Mouse (Mus musculus) CH12.LX (cell line): ENCODE results near the gene Ogfod3. TPM values are rescaled to one million over a fixed set of nuclear protein-coding genes. Genes with fewer than 3 reads are reported as not detected.
A peak's percentile ranks its signal among the peaks of the same experiment; 100 is the strongest.

Source experiments
- DNase-seq: peaks from one replicate; pipeline ENCODE4 v3.0.0-alpha.2; 2013; ENCODE audit errors: extremely low read depth
- H3K27ac ChIP-seq: 2 replicates; pipeline ENCODE4 v1.5.1; 2012; ENCODE audit warnings: low read depth, mild to moderate bottlenecking, control low read depth, moderate library complexity; ENCODE audit not compliant: insufficient read depth
- H3K27me3 ChIP-seq: replicated peaks from 2 replicates; pipeline ENCODE3; 2012; ENCODE audit warnings: inconsistent platforms
- H3K36me3 ChIP-seq, 2 experiments: replicated peaks in 1 of 2; 2 replicates each; pipeline versions ENCODE3 to v1.6.1; 2012; ENCODE audit warnings: inconsistent platforms in 1 of 2, low read length in 1 of 2, mild to moderate bottlenecking in 1 of 2, mixed read lengths in 1 of 2, moderate library complexity in 1 of 2; ENCODE audit not compliant: control insufficient read depth in 1 of 2, insufficient read depth in 1 of 2
- H3K4me1 ChIP-seq, 2 experiments: 2 replicates each; pipeline ENCODE4 v1.6.1; 2012; ENCODE audit warnings: inconsistent platforms in 1 of 2, moderate library complexity in 1 of 2; ENCODE audit not compliant: insufficient read depth in 2 of 2, control insufficient read depth in 1 of 2
- H3K4me2 ChIP-seq: 2 replicates; pipeline ENCODE4 v1.6.1; 2012; ENCODE audit warnings: low read depth, mild to moderate bottlenecking, control low read depth; ENCODE audit not compliant: poor library complexity, insufficient read depth, severe bottlenecking
- H3K4me3 ChIP-seq, 3 experiments: fragments of 150-350 bp in 1 of 3; sonication (generic) in 1 of 3; replicated peaks in 1 of 3; 2 replicates each; pipeline versions ENCODE3 to v1.5.1; 2011 to 2012; ENCODE audit warnings: low read depth in 2 of 3, low read length in 2 of 3, mild to moderate bottlenecking in 2 of 3, moderate library complexity in 2 of 3, control low read depth in 1 of 3, improper control_type of control experiment in 1 of 3, inconsistent platforms in 1 of 3, mixed read lengths in 1 of 3; ENCODE audit not compliant: poor library complexity in 1 of 3
- H3K79me2 ChIP-seq: replicated peaks from 2 replicates; pipeline ENCODE4 v1.6.1; 2012; ENCODE audit warnings: mild to moderate bottlenecking, moderate library complexity; ENCODE audit not compliant: control insufficient read depth, poor library complexity, insufficient read depth, severe bottlenecking; ENCODE audit errors: extremely low read depth
- H3K9ac ChIP-seq: 2 replicates; pipeline ENCODE4 v1.6.1; 2012; ENCODE audit warnings: low read depth, mild to moderate bottlenecking, control low read depth, moderate library complexity; ENCODE audit not compliant: insufficient read depth
- H3K9me3 ChIP-seq: replicated peaks from 2 replicates; pipeline ENCODE3; 2012; ENCODE audit warnings: low read length, inconsistent platforms, mixed read lengths
- BHLHE40 ChIP-seq: IDR thresholded peaks from 2 replicates; pipeline ENCODE4 v1.6.1; 2011; ENCODE audit warnings: mild to moderate bottlenecking, low read depth, low read length, improper control_type of control experiment
- CTCF ChIP-seq, 2 experiments: IDR thresholded peaks in 1 of 2; conservative IDR thresholded peaks in 1 of 2; 2 replicates each; pipeline ENCODE4 v1.5.1; 2011 to 2012; ENCODE audit warnings: low read depth in 2 of 2, low read length in 2 of 2, improper control_type of control experiment in 1 of 2, inconsistent platforms in 1 of 2, mild to moderate bottlenecking in 1 of 2, moderate library complexity in 1 of 2
- E2F4 ChIP-seq: IDR thresholded peaks from 2 replicates; pipeline ENCODE4 v1.6.1; 2011; ENCODE audit warnings: low read depth, low read length, improper control_type of control experiment; ENCODE audit not compliant: insufficient replicate concordance
- ELF1 ChIP-seq: IDR thresholded peaks from 2 replicates; pipeline ENCODE4 v1.6.1; 2014; ENCODE audit warnings: low read depth, mild to moderate bottlenecking, inconsistent platforms, low read length, improper control_type of control experiment
- EP300 ChIP-seq: IDR thresholded peaks from 2 replicates; pipeline ENCODE4 v1.6.1; 2011; ENCODE audit warnings: low read length, improper control_type of control experiment
- ETS1 ChIP-seq: conservative IDR thresholded peaks from 2 replicates; pipeline ENCODE4 v1.6.1; 2012; ENCODE audit warnings: low read depth, mild to moderate bottlenecking, inconsistent platforms, low read length, improper control_type of control experiment, moderate library complexity
- HCFC1 ChIP-seq: IDR thresholded peaks from 2 replicates; pipeline ENCODE4 v1.6.1; 2012; ENCODE audit warnings: low read depth, mild to moderate bottlenecking, inconsistent platforms, low read length, improper control_type of control experiment
- JUN ChIP-seq: IDR thresholded peaks from 2 replicates; pipeline ENCODE4 v1.6.1; 2011; ENCODE audit warnings: low read depth, mild to moderate bottlenecking, low read length, improper control_type of control experiment, moderate library complexity; ENCODE audit not compliant: insufficient read depth
- JUND ChIP-seq: conservative IDR thresholded peaks from 2 replicates; pipeline ENCODE4 v1.6.1; 2011; ENCODE audit warnings: low read depth, low read length, improper control_type of control experiment
- KAT2A ChIP-seq: IDR thresholded peaks from 2 replicates; pipeline ENCODE4 v1.6.1; 2012; ENCODE audit warnings: low read length, improper control_type of control experiment, inconsistent platforms; ENCODE audit not compliant: insufficient replicate concordance
- MAX ChIP-seq: IDR thresholded peaks from 2 replicates; pipeline ENCODE4 v1.6.1; 2011; ENCODE audit warnings: low read length, improper control_type of control experiment
- MAZ ChIP-seq: IDR thresholded peaks from 2 replicates; pipeline ENCODE4 v1.6.1; 2012; ENCODE audit warnings: low read depth, mild to moderate bottlenecking, inconsistent platforms, low read length, improper control_type of control experiment, moderate library complexity
- MEF2A ChIP-seq: IDR thresholded peaks from 2 replicates; pipeline ENCODE4 v1.6.1; 2014; ENCODE audit warnings: low read depth, mild to moderate bottlenecking, inconsistent platforms, low read length, improper control_type of control experiment, borderline replicate concordance
- MXI1 ChIP-seq: IDR thresholded peaks from 2 replicates; pipeline ENCODE4 v1.6.1; 2011; ENCODE audit warnings: mild to moderate bottlenecking, low read depth, low read length, improper control_type of control experiment
- MYC ChIP-seq: IDR thresholded peaks from 2 replicates; pipeline ENCODE4 v1.6.1; 2011; ENCODE audit warnings: low read depth, mild to moderate bottlenecking, improper control_type of control experiment, low read length
- NRF1 ChIP-seq: IDR thresholded peaks from 2 replicates; pipeline ENCODE4 v1.6.1; 2014; ENCODE audit warnings: low read depth, mild to moderate bottlenecking, inconsistent platforms, low read length, improper control_type of control experiment, moderate library complexity
- PAX5 ChIP-seq: IDR thresholded peaks from 2 replicates; pipeline ENCODE4 v1.6.1; 2012; ENCODE audit warnings: low read length, inconsistent platforms, mixed read lengths
- POLR2A ChIP-seq: IDR thresholded peaks from 2 replicates; pipeline ENCODE4 v1.6.1; 2011; ENCODE audit warnings: low read depth, mild to moderate bottlenecking, improper control_type of control experiment, low read length
- RAD21 ChIP-seq: IDR thresholded peaks from 2 replicates; pipeline ENCODE4 v1.6.1; 2011; ENCODE audit warnings: low read depth, mild to moderate bottlenecking, low read length, improper control_type of control experiment, moderate library complexity
- RCOR1 ChIP-seq: conservative IDR thresholded peaks from 2 replicates; pipeline ENCODE4 v1.6.1; 2012; ENCODE audit warnings: low read depth, mild to moderate bottlenecking, inconsistent platforms, low read length, improper control_type of control experiment
- SIN3A ChIP-seq: IDR thresholded peaks from 2 replicates; pipeline ENCODE4 v1.6.1; 2012; ENCODE audit warnings: low read length, improper control_type of control experiment, inconsistent platforms
- SMC3 ChIP-seq: IDR thresholded peaks from 2 replicates; pipeline ENCODE4 v1.6.1; 2011; ENCODE audit warnings: low read depth, low read length, improper control_type of control experiment
- TBP ChIP-seq: conservative IDR thresholded peaks from 2 replicates; pipeline ENCODE4 v1.6.1; 2011; ENCODE audit warnings: low read depth, low read length, improper control_type of control experiment
- TCF12 ChIP-seq: IDR thresholded peaks from 2 replicates; pipeline ENCODE4 v1.6.1; 2014; ENCODE audit warnings: low read depth, mild to moderate bottlenecking, inconsistent platforms, low read length, improper control_type of control experiment
- UBTF ChIP-seq: IDR thresholded peaks from 2 replicates; pipeline ENCODE4 v1.6.1; 2012; ENCODE audit warnings: low read depth, mild to moderate bottlenecking, inconsistent platforms, low read length, improper control_type of control experiment, moderate library complexity
- ZC3H11A ChIP-seq: IDR thresholded peaks from 2 replicates; pipeline ENCODE4 v1.6.1; 2012; ENCODE audit warnings: low read depth, mild to moderate bottlenecking, inconsistent platforms, low read length, improper control_type of control experiment
- ZNF384 ChIP-seq: IDR thresholded peaks from 2 replicates; pipeline ENCODE4 v1.6.1; 2012; ENCODE audit warnings: low read depth, low read length, improper control_type of control experiment, inconsistent platforms
- dilution Hi-C: fragments of 300-500 bp; cut with MboI; formaldehyde crosslinking; loops from 2 replicates; pipeline ENCODE4 v1.14.3; 2020; ENCODE audit warnings: low sequenced_read_pairs; ENCODE audit not compliant: extremely low pct_unique_long_range_greater_than_20kb, extremely low pct_ligation_motif_present
- in situ Hi-C: fragments of 300-500 bp; cut with MboI; formaldehyde crosslinking; loops from 3 replicates; pipeline ENCODE4 v1.14.3; 2019; ENCODE audit warnings: low sequenced_read_pairs, low pct_ligation_motif_present, low pct_unique_long_range_greater_than_20kb, mixed read lengths
- polyA plus RNA-seq: library from polyadenylated mRNA; unstranded; fragments of >175 nt; gene quantifications from 2 replicates; pipeline ENCODE4 v1.2.1, GENCODE M21; 2012; ENCODE audit warnings: low read depth; ENCODE audit not compliant: insufficient read length
- total RNA-seq, 2 experiments: library from RNA; depleted of rRNA; stranded (reverse); fragments of 300-350 nt in 1 of 2; fragments of >200 nt in 1 of 2; gene quantifications; 2 replicates each; pipeline ENCODE4 v1.2.3; 2012 to 2014

Gene Ogfod3
- total and polyA plus RNA-seq, 3 experiments, result 13.7 to 18.4 (median 16.4) TPM

- in situ Hi-C loops, result no loop called here
- Histone ChIP-seq H3K9me3 (no peaks in the 10 kb centered on the region), H3K4me3 (peak overlapping the region in 2 of 3 experiments; percentile 49 to 74), H3K4me2 (peak overlapping the region; percentile 91), H3K9ac (peak overlapping the region; percentile 53), H3K4me1 (peaks cover 5 to 30% of the 10 kb centered on the region in 2 experiments), H3K27me3 (no peaks in the 10 kb centered on the region), H3K36me3 (peaks cover 0 to 20% of the 10 kb centered on the region in 2 experiments), H3K79me2 (no peaks in the 10 kb centered on the region), H3K27ac (no peak overlapping the region)
- DNase-seq, result peak; percentile 87
- TF ChIP-seq TBP (peak; percentile 60; the same call in 1 of the 2 replicates), MYC (peak; percentile 88), HCFC1 (peak; percentile 17; the same call in 1 of the 2 replicates), UBTF (no peak), CTCF (conservative IDR thresholded peaks at IDR 0.05 in 1 of 2, IDR thresholded peaks at IDR 0.05 in 1 of 2; ENCODE audit: low read depth in 2 of 2, low read length in 2 of 2) (peak; percentile 85 to 88), SMC3 (peak; percentile 36), ELF1 (0 out of 2 replicates have a peak, but pooled peaks have one; percentile 32), SIN3A (peak; percentile 40; the same call in 1 of the 2 replicates), ZNF384 (no peak), ZC3H11A (no peak), MAX (peak; percentile 62), RAD21 (peak; percentile 62), ETS1 (no peak; the same call in 1 of the 2 replicates), PAX5 (no peak), KAT2A (no peak), MXI1 (peak; percentile 78), NRF1 (no peak; the same call in 1 of the 2 replicates), TCF12 (peak; percentile 65; the same call in 1 of the 2 replicates), BHLHE40 (peak; percentile 69), MEF2A (peak; percentile 48; the same call in 1 of the 2 replicates), JUND (no peak; the same call in 1 of the 2 replicates), RCOR1 (peak; percentile 59), POLR2A (peak; percentile 49), JUN (no peak), EP300 (no peak), MAZ (no peak), E2F4 (peak; percentile 91; the same call in 1 of the 2 replicates)
- dilution Hi-C loops, result no loop called here
These were observed 31.1 kb upstream of the Ogfod3 start for GRCm38 (mm10) chr11:121235475-121236238.
